Mouse (Mus musculus): ENCODE results near the gene Gna11. TPM values are rescaled to one million over a fixed set of nuclear protein-coding genes. Genes with fewer than 3 reads are reported as not detected.

Gene Gna11
- 82.4 TPM for polyA plus RNA-seq (2015; fragmentation: Illumina TruSeq; extraction: RNeasy Lipid Tissue Mini Kit (QIAGEN cat#74804); ENCODE audit: low read depth, low replicate concordance)

GRCm38 (mm10) chr10:81545161-81545747 is at the start of gene Gna11:
TSS of gene Gna11 (minus strand) at chr10:81545190.

GRCm38 (mm10) chr10:81574081-81575056 is 29.4 kb upstream of the Gna11 start, which contains the start of gene Tle2:
TSS of gene Tle2 (plus strand) at chr10:81574561.

GRCm38 (mm10) chr10:81559163-81559626 is 14.2 kb upstream of the Gna11 start, which contains the start of gene Aes:
TSS of gene Aes (plus strand) at chr10:81559488.

GRCm38 (mm10) chr10:81524051-81524605 is 20.9 kb downstream of the Gna11 start, which contains the start of gene Gna15:
TSS of gene Gna15 (minus strand) at chr10:81524225.

GRCm38 (mm10) chr10:81500032-81500431 is 45.0 kb downstream of the Gna11 start, which contains the start of gene S1pr4:
TSS of gene S1pr4 (minus strand) at chr10:81500132.

GRCm38 (mm10) chr10:81496264-81496901 is 48.6 kb downstream of the Gna11 start, which contains the start of gene Ncln:
TSS of gene Ncln (minus strand) at chr10:81496392.

GRCm38 (mm10) chr10:81482533-81482889 is 62.5 kb downstream of the Gna11 start, which contains the start of gene Celf5:
TSS of gene Celf5 (minus strand) at chr10:81482709.

Other genes starting within 250 kb of the Gna11 start
- 18.8 TPM for gene Cactin, start 224.1 kb downstream of the Gna11 start, polyA plus RNA-seq (2015; fragmentation: Illumina TruSeq; extraction: RNeasy Lipid Tissue Mini Kit (QIAGEN cat#74804); ENCODE audit: low read depth, low replicate concordance)
- 0.85 TPM for gene Tbxa2r, start 216.5 kb downstream of the Gna11 start, polyA plus RNA-seq (2015; fragmentation: Illumina TruSeq; extraction: RNeasy Lipid Tissue Mini Kit (QIAGEN cat#74804); ENCODE audit: low read depth, low replicate concordance)
- gene Gipc3, start 201.9 kb downstream of the Gna11 start, polyA plus RNA-seq (2015; fragmentation: Illumina TruSeq; extraction: RNeasy Lipid Tissue Mini Kit (QIAGEN cat#74804); ENCODE audit: low read depth, low replicate concordance) = 1.2 TPM
- gene Hmg20b, start 194.7 kb downstream of the Gna11 start, polyA plus RNA-seq (2015; fragmentation: Illumina TruSeq; extraction: RNeasy Lipid Tissue Mini Kit (QIAGEN cat#74804); ENCODE audit: low read depth, low replicate concordance) = 24.4 TPM
- 19.9 TPM for gene Mfsd12, start 187.7 kb downstream of the Gna11 start, polyA plus RNA-seq (2015; fragmentation: Illumina TruSeq; extraction: RNeasy Lipid Tissue Mini Kit (QIAGEN cat#74804); ENCODE audit: low read depth, low replicate concordance)
- not detected for gene 4930404N11Rik, start 179.4 kb downstream of the Gna11 start, polyA plus RNA-seq (2015; fragmentation: Illumina TruSeq; extraction: RNeasy Lipid Tissue Mini Kit (QIAGEN cat#74804); ENCODE audit: low read depth, low replicate concordance)
- 48.4 TPM for gene Fzr1, start 166.7 kb downstream of the Gna11 start, polyA plus RNA-seq (2015; fragmentation: Illumina TruSeq; extraction: RNeasy Lipid Tissue Mini Kit (QIAGEN cat#74804); ENCODE audit: low read depth, low replicate concordance)
- gene Dohh, start 160.8 kb downstream of the Gna11 start, polyA plus RNA-seq (2015; fragmentation: Illumina TruSeq; extraction: RNeasy Lipid Tissue Mini Kit (QIAGEN cat#74804); ENCODE audit: low read depth, low replicate concordance) = 94.1 TPM
- gene Gm48551, start 160.7 kb downstream of the Gna11 start, polyA plus RNA-seq (2015; fragmentation: Illumina TruSeq; extraction: RNeasy Lipid Tissue Mini Kit (QIAGEN cat#74804); ENCODE audit: low read depth, low replicate concordance) = 5.0 TPM
- 3.5 TPM for gene Gm48552, start 156.2 kb downstream of the Gna11 start, polyA plus RNA-seq (2015; fragmentation: Illumina TruSeq; extraction: RNeasy Lipid Tissue Mini Kit (QIAGEN cat#74804); ENCODE audit: low read depth, low replicate concordance)
- 2.5 TPM for gene Smim24, start 152.1 kb downstream of the Gna11 start, polyA plus RNA-seq (2015; fragmentation: Illumina TruSeq; extraction: RNeasy Lipid Tissue Mini Kit (QIAGEN cat#74804); ENCODE audit: low read depth, low replicate concordance)
- gene Nfic, start 89.6 kb downstream of the Gna11 start, polyA plus RNA-seq (2015; fragmentation: Illumina TruSeq; extraction: RNeasy Lipid Tissue Mini Kit (QIAGEN cat#74804); ENCODE audit: low read depth, low replicate concordance) = 52.1 TPM
- gene Celf5, start 62.5 kb downstream of the Gna11 start, polyA plus RNA-seq (2015; fragmentation: Illumina TruSeq; extraction: RNeasy Lipid Tissue Mini Kit (QIAGEN cat#74804); ENCODE audit: low read depth, low replicate concordance) = 123 TPM
- 61.7 TPM for gene Ncln, start 48.8 kb downstream of the Gna11 start, polyA plus RNA-seq (2015; fragmentation: Illumina TruSeq; extraction: RNeasy Lipid Tissue Mini Kit (QIAGEN cat#74804); ENCODE audit: low read depth, low replicate concordance)
- 0.61 TPM for gene S1pr4, start 45.1 kb downstream of the Gna11 start, polyA plus RNA-seq (2015; fragmentation: Illumina TruSeq; extraction: RNeasy Lipid Tissue Mini Kit (QIAGEN cat#74804); ENCODE audit: low read depth, low replicate concordance)
- gene Gna15, start 21.0 kb downstream of the Gna11 start, polyA plus RNA-seq (2015; fragmentation: Illumina TruSeq; extraction: RNeasy Lipid Tissue Mini Kit (QIAGEN cat#74804); ENCODE audit: low read depth, low replicate concordance) = 1.9 TPM
- gene Aes, start 14.3 kb upstream of the Gna11 start, polyA plus RNA-seq (2015; fragmentation: Illumina TruSeq; extraction: RNeasy Lipid Tissue Mini Kit (QIAGEN cat#74804); ENCODE audit: low read depth, low replicate concordance) = 686 TPM
- 28.6 TPM for gene Tle2, start 29.4 kb upstream of the Gna11 start, polyA plus RNA-seq (2015; fragmentation: Illumina TruSeq; extraction: RNeasy Lipid Tissue Mini Kit (QIAGEN cat#74804); ENCODE audit: low read depth, low replicate concordance)
- 9.8 TPM for gene Tle6, start 55.9 kb upstream of the Gna11 start, polyA plus RNA-seq (2015; fragmentation: Illumina TruSeq; extraction: RNeasy Lipid Tissue Mini Kit (QIAGEN cat#74804); ENCODE audit: low read depth, low replicate concordance)
- gene BC025920, start 61.1 kb upstream of the Gna11 start, polyA plus RNA-seq (2015; fragmentation: Illumina TruSeq; extraction: RNeasy Lipid Tissue Mini Kit (QIAGEN cat#74804); ENCODE audit: low read depth, low replicate concordance) = 4.6 TPM
- 17.1 TPM for gene Sirt6, start 82.6 kb upstream of the Gna11 start, polyA plus RNA-seq (2015; fragmentation: Illumina TruSeq; extraction: RNeasy Lipid Tissue Mini Kit (QIAGEN cat#74804); ENCODE audit: low read depth, low replicate concordance)
- 56.0 TPM for gene Ankrd24, start 83.3 kb upstream of the Gna11 start, polyA plus RNA-seq (2015; fragmentation: Illumina TruSeq; extraction: RNeasy Lipid Tissue Mini Kit (QIAGEN cat#74804); ENCODE audit: low read depth, low replicate concordance)
- 6.6 TPM for gene Gm10778, start 103.9 kb upstream of the Gna11 start, polyA plus RNA-seq (2015; fragmentation: Illumina TruSeq; extraction: RNeasy Lipid Tissue Mini Kit (QIAGEN cat#74804); ENCODE audit: low read depth, low replicate concordance)
- 9.5 TPM for gene Zfp433, start 159.6 kb upstream of the Gna11 start, polyA plus RNA-seq (2015; fragmentation: Illumina TruSeq; extraction: RNeasy Lipid Tissue Mini Kit (QIAGEN cat#74804); ENCODE audit: low read depth, low replicate concordance)
- gene Gm3055, start 226.0 kb upstream of the Gna11 start, polyA plus RNA-seq (2015; fragmentation: Illumina TruSeq; extraction: RNeasy Lipid Tissue Mini Kit (QIAGEN cat#74804); ENCODE audit: low read depth, low replicate concordance) = 18.6 TPM

All from brain, adult 10 weeks (tissue).